Mouse (Mus musculus) spleen, postnatal 14 days (tissue): ENCODE results near the gene Cfap61.

Experiments
- DNase-seq, 2 experiments: peaks; one replicate each; pipeline ENCODE4 v3.0.0; 2021 to 2022; ENCODE audit warnings: low spot score in 2 of 2

Cfap61 gene

DNA sequence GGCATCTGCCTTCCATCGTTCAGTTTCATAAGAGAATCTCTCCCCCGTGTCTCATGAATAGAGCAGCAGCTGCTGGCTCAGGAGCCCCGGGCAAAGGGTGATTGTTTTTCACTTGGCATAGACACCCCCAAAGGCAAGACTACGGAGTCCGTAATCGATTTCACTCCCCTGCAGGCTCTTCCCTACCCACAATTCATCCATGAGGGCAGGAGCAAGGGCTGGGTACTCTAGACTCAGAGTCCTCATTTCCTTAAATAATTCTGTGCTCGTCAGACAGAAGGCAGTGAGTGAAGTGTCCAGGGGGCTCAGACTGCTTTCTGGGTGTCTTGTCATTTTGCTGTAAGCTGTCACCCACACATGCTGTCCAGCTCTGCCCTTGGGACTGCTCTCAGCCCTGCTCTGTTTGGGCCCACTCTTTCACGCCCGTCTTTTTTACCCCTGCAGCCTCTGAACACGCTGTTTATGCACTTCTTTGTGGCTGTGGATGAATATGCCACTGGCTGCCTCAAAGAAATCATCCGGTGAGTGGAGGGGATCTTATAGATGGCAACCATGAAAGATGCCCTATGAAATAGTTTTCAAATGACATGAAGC lies 15.0 kb downstream of the Cfap61 start:
- no peak for DNase-seq

- no peak for DNase-seq
Observed at GRCm38 (mm10) chr2:145950239-145950638, 15.7 kb downstream of the Cfap61 start.

- DNase-seq: no peak
Observed at GRCm38 (mm10) chr2:145952726-145953125, 18.1 kb downstream of the Cfap61 start.

DNA sequence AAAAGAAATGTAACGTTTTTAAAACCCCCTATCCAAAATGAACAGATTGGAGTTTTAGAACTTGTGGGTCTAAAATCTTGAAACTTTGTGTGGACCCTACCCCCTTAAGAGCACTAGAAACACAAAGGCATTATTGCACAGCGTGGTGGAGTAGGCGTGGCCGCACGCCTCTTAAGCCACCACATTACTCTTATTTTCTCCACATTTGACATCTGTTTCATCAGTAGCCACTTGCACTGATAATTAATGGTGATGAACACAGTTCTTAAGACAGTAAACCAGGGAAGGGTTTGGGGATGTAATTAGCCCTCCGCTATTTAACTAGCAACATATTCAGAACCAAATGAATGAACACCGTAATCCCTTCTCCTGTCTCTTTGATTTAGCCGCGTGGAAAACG lies 21.3 kb downstream of the Cfap61 start:
- DNase-seq: no peak

GRCm38 (mm10) chr2:145956318-145956717 lies 21.7 kb downstream of the Cfap61 start:
- DNase-seq: no peak

DNA sequence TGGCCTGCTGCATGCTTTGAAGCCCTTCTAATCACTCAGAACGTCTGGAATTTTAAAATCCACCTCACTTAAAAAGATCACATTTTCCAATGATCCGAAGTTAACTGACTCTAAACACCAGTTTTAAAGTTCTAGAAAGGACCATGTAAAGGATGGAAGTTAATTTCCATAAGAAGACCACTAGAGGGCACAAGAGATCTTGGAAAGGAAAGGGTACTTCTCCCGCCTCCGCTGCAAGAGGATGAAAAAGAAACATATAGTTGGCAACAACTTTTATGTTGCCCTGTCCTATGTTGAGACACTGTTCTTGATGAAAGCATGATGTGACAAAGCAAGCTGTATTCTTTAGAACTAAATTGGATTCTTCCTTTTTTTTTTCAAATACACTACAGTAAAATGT lies 22.9 kb downstream of the Cfap61 start:
- no peak for DNase-seq

GRCm38 (mm10) chr2:145958097-145958496 lies 23.5 kb downstream of the Cfap61 start:
- DNase-seq: no peak

- DNase-seq: no peak
Observed at GRCm38 (mm10) chr2:145958551-145958950, 24.0 kb downstream of the Cfap61 start.

GRCm38 (mm10) chr2:145961861-145962260 lies 27.3 kb downstream of the Cfap61 start:
- no peak for DNase-seq

- DNase-seq: no peak
Observed at GRCm38 (mm10) chr2:145970751-145971150, 36.2 kb downstream of the Cfap61 start.

DNA sequence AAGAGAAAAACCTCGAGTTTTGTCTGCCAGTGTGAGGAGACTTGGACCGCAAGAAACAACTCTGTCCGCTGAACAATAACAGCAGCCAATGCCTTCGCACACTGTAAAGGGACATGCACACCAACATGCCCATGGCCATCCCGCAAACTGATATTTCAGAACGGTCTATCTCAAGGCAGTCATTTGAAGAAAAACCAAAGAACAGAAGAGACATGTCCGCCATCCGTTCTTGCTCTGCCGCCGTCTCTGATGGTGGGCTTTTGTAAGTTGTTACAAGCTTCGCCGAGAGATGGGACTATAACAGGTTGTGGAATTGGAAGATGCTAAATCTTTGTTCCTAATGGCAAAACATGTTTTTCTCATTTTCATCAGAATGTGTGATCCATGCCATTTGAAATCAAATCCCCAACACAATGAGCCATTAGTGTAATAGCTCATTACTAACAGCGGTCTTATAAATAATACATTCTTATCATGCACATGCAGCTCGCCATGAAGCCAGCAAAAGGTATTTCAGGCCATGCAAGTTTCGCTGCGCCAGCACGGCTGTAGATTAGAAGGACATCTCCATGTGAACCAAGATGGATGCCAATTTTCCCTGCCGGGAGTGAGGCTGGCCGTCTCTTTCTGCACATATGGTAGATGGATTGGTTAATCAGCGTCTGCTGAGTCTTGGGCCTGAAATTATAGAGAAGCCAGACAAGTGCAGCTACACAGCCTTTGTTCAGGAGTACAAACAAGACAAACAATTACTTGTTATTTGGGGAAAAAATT lies 36.8 kb downstream of the Cfap61 start:
- no peak for DNase-seq

DNA sequence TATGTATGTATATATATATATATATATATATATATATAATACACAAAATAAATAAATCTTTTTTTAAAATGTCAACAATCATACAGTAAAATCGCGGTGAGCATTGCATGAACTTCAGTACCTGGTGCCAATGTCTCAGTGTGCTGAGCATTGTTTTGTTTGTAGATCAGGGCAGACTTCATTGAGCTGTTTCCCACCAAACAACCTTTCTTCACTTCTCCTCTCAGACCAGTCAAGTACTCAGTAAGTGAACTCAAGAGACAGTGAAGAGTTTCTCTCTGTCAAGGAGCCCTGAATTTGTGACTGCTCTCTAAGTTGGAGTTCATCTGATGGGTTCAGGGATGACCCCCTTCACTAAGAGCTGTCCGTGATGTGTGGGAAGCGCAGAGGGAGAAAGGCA lies 38.0 kb downstream of the Cfap61 start:
- no peak for DNase-seq

- no peak for DNase-seq
Observed at GRCm38 (mm10) chr2:145979616-145980015, 45.0 kb downstream of the Cfap61 start.

DNA sequence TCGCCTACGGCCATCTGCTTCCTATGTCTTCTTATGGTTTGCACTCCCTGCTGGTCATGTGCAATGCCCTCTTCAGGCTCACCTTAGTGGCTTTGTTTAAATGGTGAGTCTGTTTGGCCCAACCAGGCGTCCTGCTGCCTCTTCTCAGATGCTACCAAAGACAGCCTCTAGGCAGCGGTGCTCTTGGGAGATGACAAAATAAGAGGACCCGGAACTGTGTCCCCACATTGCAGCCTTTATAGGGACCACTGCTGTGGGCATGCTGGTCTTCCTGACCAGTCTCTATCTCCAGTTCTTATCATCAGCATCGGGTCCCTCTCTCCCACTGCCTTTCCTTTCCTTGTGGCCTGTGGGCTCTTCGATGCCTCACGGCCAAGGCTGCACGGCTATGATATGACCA lies 46.3 kb downstream of the Cfap61 start:
- DNase-seq: no peak

DNA sequence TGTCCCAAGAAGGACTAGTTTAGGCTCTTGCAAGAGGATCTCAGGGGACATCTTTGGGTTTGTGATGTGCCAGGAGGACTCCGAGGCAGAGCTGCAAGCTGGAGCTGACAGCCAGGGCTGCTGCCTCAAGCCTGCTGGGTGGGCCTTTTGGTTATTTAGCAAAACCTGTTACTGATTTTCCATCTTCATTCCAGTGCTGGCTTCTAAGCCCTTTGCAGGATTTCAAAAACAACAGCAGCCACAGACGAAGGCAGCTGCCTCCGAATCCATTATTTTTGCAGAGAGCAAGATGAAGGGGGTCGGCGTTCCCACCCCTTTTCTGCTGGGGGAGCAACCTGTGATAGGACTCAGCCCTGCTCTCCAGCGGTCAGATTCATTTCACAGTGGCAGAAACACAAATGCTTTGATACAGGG lies 47.1 kb downstream of the Cfap61 start:
- no peak for DNase-seq

GRCm38 (mm10) chr2:145982317-145983045 lies 47.9 kb downstream of the Cfap61 start:
- no peak for DNase-seq

DNA sequence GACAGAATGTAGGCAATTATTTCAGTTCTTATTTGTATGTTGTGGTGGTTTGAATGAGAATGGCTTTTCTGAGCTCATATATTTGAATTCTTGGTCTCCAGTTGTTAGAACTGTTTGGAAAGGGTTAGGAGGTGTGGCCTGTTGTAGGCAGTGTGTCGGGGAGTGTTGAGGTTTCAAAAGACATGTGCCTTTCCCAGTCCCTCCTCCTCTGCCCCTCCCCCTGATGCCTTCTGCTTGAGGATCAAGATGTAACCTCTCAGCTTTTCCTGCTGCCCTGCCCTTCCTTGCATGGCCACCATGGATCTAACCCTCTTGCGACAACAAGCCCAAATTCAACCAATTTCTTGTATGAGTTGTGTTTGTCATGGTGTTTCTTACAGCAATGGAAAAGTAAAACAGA lies 53.2 kb downstream of the Cfap61 start:
- no peak for DNase-seq

DNA sequence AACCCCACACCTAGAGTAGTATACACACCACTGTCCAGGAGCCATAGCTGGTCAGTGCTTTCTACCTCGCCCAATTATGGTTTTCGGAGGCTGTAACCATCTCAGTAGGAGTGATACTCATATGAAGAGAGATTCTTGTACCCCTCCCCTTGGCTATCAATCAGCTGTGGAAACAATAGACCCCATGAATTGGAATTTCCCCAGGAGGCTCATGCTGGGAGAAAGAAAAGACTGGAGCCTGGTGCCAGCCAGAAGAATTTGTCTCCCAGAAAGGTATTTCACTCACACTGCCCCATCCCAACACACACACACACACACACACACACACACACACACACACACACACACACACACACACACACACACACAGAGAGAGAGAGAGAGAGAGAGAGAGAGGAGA lies 55.9 kb downstream of the Cfap61 start:
- no peak for DNase-seq

- no peak for DNase-seq
Observed at GRCm38 (mm10) chr2:145996472-145996871, 61.9 kb downstream of the Cfap61 start.

GRCm38 (mm10) chr2:145997956-145998525 lies 63.5 kb downstream of the Cfap61 start:
- DNase-seq: no peak

GRCm38 (mm10) chr2:146008801-146009200 lies 74.2 kb downstream of the Cfap61 start:
- DNase-seq: no peak

- DNase-seq: no peak
Observed at GRCm38 (mm10) chr2:146009596-146010349, 75.2 kb downstream of the Cfap61 start.
